Mouse (Mus musculus): ENCODE measurements at regions not wholly inside any gene's neighbourhood (a gene's known extent, or its start where the extent isn't known, plus 50 kb on each side); places are given as distances from the start of the nearest gene placed in this dataset.

DNA sequence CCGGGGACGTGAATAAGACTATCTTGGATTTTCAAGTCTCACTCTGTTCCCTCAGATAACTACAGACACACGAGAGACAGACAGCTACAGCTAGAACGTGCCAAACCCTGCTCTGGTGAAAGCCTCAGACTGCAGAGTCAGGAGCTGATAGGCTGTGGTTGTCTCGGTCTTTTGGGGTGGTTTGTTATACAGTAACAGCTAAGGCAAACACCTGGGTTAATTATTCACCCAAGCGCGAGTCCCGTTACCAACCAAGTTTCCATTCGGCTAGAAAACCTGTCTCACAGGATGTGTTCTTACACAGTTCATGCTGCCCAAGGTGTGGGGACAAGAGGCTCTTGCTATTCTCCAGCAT is 137.7 kb upstream of the Mocs2 start:
- DNase-seq: no peak

- DNase-seq: no peak
Observed at GRCm38 (mm10) chr13:114681196-114681595, 136.8 kb upstream of the Mocs2 start.

DNA sequence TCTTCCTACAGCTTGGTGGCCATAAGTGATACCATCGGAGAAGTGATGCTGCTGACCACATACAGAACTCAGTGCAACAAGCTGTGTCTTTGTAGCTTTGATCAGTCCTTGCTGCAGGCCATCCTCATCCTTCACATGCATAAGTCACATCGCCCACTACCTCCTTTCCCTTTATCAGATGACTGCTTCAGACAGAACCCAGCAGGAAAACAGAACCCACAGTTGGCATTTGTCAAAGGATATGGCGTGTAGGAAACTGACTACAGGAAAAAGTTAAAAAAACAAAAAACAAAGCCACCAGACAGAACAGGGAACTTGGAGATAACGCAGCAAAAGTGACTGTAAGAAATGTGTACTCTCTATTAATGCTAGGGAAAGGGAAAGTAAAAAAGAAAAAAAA is 136.1 kb upstream of the Mocs2 start:
- no peak for DNase-seq

DNA sequence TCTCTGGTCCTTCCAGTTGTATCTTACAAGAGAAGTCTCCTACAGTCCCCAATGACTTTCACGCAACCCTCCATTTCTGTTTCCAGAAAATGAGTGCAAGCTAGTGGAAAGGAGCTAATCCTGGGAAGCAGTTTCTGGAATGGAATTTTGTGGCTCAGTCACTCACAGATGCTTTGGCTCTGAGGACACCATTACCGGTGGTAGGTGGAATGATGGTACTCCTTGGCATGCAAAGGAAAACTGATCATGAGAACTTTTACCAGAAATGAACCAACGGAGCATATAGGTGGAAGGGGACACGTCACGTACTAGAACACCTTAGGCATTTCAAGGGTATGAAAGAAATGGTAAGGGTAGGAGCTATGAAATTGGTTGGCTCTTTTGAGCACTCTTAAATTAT is 135.1 kb upstream of the Mocs2 start:
- DNase-seq: no peak

- no peak for DNase-seq
Observed at GRCm38 (mm10) chr13:114684298-114684697, 133.7 kb upstream of the Mocs2 start.

DNA sequence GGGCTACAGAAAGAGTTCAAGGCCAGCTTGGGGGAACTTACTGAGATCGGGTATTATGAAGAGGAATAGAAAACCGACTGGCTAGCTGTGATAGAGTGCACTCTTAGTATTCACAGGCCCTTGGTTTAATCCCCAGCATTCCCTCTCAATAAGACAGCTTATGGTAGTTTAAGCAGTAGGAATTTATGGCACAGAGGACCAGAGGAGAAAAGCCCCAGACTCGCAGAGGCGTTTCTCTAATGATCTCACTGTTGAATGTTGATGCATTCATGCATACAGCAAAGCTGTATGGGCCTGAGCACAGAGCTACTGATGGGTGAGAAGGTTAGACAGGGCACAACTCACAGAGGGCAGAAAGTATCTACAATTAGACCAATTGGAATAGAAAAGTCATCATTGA is 132.7 kb upstream of the Mocs2 start:
- no peak for DNase-seq

- DNase-seq: no peak
Observed at GRCm38 (mm10) chr13:114712601-114713000, 105.4 kb upstream of the Mocs2 start.

DNA sequence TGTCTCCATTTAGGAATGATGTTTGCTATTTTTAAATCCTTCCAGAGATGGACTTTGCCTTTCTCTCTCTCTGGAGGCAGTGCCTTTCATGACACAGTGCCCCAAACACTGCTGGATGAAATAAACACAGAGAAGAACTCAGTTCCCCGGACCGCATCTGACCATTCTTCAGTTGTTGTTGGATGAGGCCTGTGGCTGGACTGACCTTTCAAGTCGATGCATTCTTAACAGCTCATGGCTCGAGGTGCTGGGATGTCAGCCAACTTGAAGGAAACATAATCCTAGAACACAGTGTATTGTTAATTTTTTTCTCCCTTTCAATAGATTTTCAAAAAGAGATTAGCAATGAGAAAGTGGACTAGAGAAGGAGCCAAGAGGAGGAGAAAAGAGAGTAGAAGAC is 98.3 kb upstream of the Mocs2 start:
- DNase-seq: no peak

GRCm38 (mm10) chr13:114726828-114727227 is 91.2 kb upstream of the Mocs2 start:
- no peak for DNase-seq

- no peak for DNase-seq
Observed at GRCm38 (mm10) chr13:114735066-114735465, 83.0 kb upstream of the Mocs2 start.

- no peak for DNase-seq
Observed at GRCm38 (mm10) chr13:114736066-114736465, 82.0 kb upstream of the Mocs2 start.

DNA sequence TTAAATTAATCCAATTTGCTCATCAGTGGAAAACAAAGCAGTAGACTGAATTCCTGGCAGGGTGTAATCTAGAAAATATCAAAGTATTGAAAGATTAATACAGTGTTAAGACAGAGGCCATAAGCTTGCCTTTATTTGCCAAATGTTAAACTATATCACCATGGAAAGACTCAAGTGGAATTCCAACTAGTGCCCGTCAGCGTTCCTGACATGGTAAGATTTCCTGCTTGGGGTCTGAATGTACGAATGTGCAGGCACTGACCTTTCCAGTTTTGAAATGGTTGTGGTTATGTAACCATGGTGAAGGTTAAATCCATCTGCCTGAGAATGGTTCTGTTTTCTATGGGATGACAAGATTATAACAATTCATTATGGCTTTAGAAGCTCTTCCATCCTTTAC is 75.5 kb upstream of the Mocs2 start:
- DNase-seq: no peak

- no peak for DNase-seq
Observed at GRCm38 (mm10) chr13:114745814-114746213, 72.2 kb upstream of the Mocs2 start.

DNA sequence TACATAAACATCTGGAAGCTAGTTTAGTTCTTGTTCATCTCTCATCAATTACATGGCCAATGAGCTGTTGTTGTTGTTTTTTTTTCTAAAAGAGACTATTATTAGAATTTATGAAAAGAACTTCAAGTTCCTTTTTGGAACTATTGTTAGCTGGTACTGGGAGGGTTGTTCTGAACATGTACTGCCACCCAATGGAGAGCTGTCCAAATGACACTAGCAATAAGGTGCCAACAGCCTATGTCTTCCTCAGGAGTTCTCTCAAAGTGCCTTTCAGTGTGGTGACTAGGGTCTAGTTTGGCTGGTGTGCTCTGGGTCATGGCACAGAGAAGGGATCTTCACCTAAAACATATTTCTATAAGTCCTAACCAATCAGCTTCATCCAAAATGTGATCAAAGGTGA is 60.6 kb upstream of the Mocs2 start:
- no peak for DNase-seq

GRCm38 (mm10) chr13:114759886-114760285 is 58.1 kb upstream of the Mocs2 start:
- DNase-seq: no peak

GRCm38 (mm10) chr13:114760901-114761300 is 57.1 kb upstream of the Mocs2 start:
- no peak for DNase-seq

Data from thymus, postnatal 36 days (tissue).